Comparison of ENCODE assay signal across 9 mouse cellular contexts in genomic region chr2:59440481-59440880, GRCm38 (mm10). TPM values are rescaled to one million over a fixed set of nuclear protein-coding genes. Genes with fewer than 3 reads are reported as not detected.
A peak's percentile ranks its signal among the peaks of the same experiment; 100 is the strongest.
DNase-seq lines count a peak whose midpoint lies in the region; ATAC-seq and TF ChIP-seq lines count a peak whose summit lies in the region.
"Had no signal": no experiment of that assay in that cellular context is flagged by ENCODE, and none has a peak within 500 bp of the region (broad histone marks: within the 10 kb centered on the region; RNA-seq: fewer than 3 reads in every experiment).

No protein-coding gene starts in this region.

- H3K4me3 ChIP-seq in forebrain, embryonic 14.5 days (ENCODE audit: low read depth, low read length) = no peak overlapping the region
- H3K4me3 ChIP-seq in forebrain, embryonic 15.5 days = no peak overlapping the region
- no peak overlapping the region for H3K4me3 ChIP-seq in lung, postnatal 0 days (ENCODE audit: low read depth, low read length)
- H3K4me3 ChIP-seq: myocyte had no signal

- peaks cover 7% of the 10 kb centered on the region for H3K4me1 ChIP-seq in forebrain, embryonic 14.5 days (ENCODE audit: control insufficient read depth, insufficient read depth, low read length)
- peaks cover 13% of the 10 kb centered on the region for H3K4me1 ChIP-seq in forebrain, embryonic 15.5 days
- H3K4me1 ChIP-seq in lung, postnatal 0 days (ENCODE audit: insufficient read depth, low read depth, low read length) = no peaks in the 10 kb centered on the region

- no peaks in the 10 kb centered on the region for H3K9me3 ChIP-seq in forebrain, embryonic 14.5 days (replicated peaks; ENCODE audit: control insufficient read depth, low read length)
- H3K9me3 ChIP-seq in forebrain, embryonic 15.5 days = no peaks in the 10 kb centered on the region
- no peaks in the 10 kb centered on the region for H3K9me3 ChIP-seq in lung, postnatal 0 days (ENCODE audit: low read length)

- TF ChIP-seq CTCF in lung, postnatal 0 days (IDR thresholded peaks at IDR 0.05) = peak; percentile 89

- no peak overlapping the region for H3K4me2 ChIP-seq in forebrain, embryonic 14.5 days (ENCODE audit: low read length)
- H3K4me2 ChIP-seq in forebrain, embryonic 15.5 days (replicated peaks) = no peak overlapping the region
- no peak overlapping the region for H3K4me2 ChIP-seq in lung, postnatal 0 days (replicated peaks; ENCODE audit: low read depth, low read length)

- no peaks in the 10 kb centered on the region for H3K36me3 ChIP-seq in forebrain, embryonic 14.5 days (ENCODE audit: control insufficient read depth, insufficient read depth, low read length)
- no peaks in the 10 kb centered on the region for H3K36me3 ChIP-seq in forebrain, embryonic 15.5 days
- H3K36me3 ChIP-seq in lung, postnatal 0 days (ENCODE audit: insufficient read depth, low read length) = no peaks in the 10 kb centered on the region

- WGBS in forebrain, embryonic 14.5 days = 38% methylated on average over 5 of the region's 5 CpGs
- WGBS in forebrain, embryonic 15.5 days = 29% methylated on average over 5 of the region's 5 CpGs
- WGBS in lung, postnatal 0 days = 27% methylated on average over 5 of the region's 5 CpGs

- H3K9ac ChIP-seq in forebrain, embryonic 14.5 days (ENCODE audit: low read length) = no peak overlapping the region
- H3K9ac ChIP-seq in forebrain, embryonic 15.5 days (replicated peaks) = no peak overlapping the region
- no peak overlapping the region for H3K9ac ChIP-seq in lung, postnatal 0 days (replicated peaks; ENCODE audit: low read depth)

- no peak overlapping the region for H3K27ac ChIP-seq in forebrain, embryonic 14.5 days (ENCODE audit: low read depth, low read length)
- H3K27ac ChIP-seq in forebrain, embryonic 15.5 days (replicated peaks) = no peak overlapping the region
- no peak overlapping the region for H3K27ac ChIP-seq in lung, postnatal 0 days (ENCODE audit: low read length)

- no peak; the same call in 1 of the 2 replicates for TF ChIP-seq EP300 in lung, postnatal 0 days (IDR thresholded peaks at IDR 0.05)

- H3K27me3 ChIP-seq in forebrain, embryonic 14.5 days (replicated peaks; ENCODE audit: control insufficient read depth, insufficient read depth, low read length) = no peaks in the 10 kb centered on the region
- H3K27me3 ChIP-seq in forebrain, embryonic 15.5 days = no peaks in the 10 kb centered on the region
- H3K27me3 ChIP-seq in lung, postnatal 0 days (replicated peaks; ENCODE audit: insufficient read depth, low read length) = no peaks in the 10 kb centered on the region

- ATAC-seq in forebrain, embryonic 14.5 days = 0 out of 2 replicates have a peak, but pooled peaks have one; percentile 44
- no peak for ATAC-seq in forebrain, embryonic 15.5 days (replicated peaks)
- peak; percentile 57 for ATAC-seq in lung, postnatal 0 days

- peak; percentile 36 for DNase-seq in forebrain, embryonic 14.5 days (ENCODE audit: low spot score)
- DNase-seq in ovary, postnatal 36 days (ENCODE audit: low spot score) = peak; percentile 60
- DNase-seq in ovary, postnatal 10 days (ENCODE audit: low spot score) = no peak
- peak; percentile 74 for DNase-seq in cerebellum, adult 8-10 months
- DNase-seq in heart, postnatal 4 days = peak; percentile 74
- peak; percentile 68 for DNase-seq in lung, postnatal 0 days (ENCODE audit: low spot score)
- peak; percentile 15 to 24 for DNase-seq in spleen, postnatal 14 days (ENCODE audit: low spot score in 2 of 2)

RNA-seq across cellular contexts. Expression of gene Dapl1, which starts 44.0 kb away (rescaled TPM):
- polyA plus RNA-seq in forebrain, embryonic 14.5 days (2014; fragmentation: Nextera tagmentation; extraction: Ambion mirVana) = 0.66 and 1.3 TPM in 2 replicates
- polyA plus RNA-seq in forebrain, embryonic 15.5 days (2015; fragmentation: Nextera tagmentation; extraction: Ambion mirVana) = 0.47 TPM in 1 of 2 replicates, not detected in the other
- total RNA-seq in heart, postnatal 4 days (2021) = not detected
- 1.8 and 2.3 TPM in 2 replicates for polyA plus RNA-seq in lung, postnatal 0 days (2015; fragmentation: Nextera tagmentation; extraction: Ambion mirVana)
- polyA plus RNA-seq: myocyte had no signal
